9 mouse cellular contexts compared by ENCODE assay signal in the genomic region with DNA sequence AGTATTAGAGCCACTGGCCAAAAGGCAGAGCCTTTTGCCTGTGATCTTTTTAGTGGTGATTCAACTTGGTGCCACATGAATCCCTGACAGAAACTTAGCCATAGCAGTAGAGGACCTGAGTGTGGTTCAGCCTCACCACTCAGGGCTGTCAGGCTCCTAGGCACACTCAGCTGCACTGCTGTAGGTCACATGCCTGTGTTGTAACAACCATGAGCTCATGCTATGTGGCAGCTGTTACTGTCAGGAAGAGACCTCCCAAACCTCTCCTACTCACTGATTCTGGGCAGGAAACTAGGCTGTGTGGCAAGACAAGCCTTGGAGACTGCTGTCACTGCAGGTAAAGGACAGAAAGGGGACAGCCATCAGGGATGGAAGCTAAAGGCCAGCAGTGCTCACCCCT.
DNase-seq lines count a peak whose midpoint lies in the region; ATAC-seq and TF ChIP-seq lines count a peak whose summit lies in the region.
"Had no signal": no experiment of that assay in that cellular context is flagged by ENCODE, and none has a peak within 500 bp of the region (broad histone marks: within the 10 kb centered on the region; RNA-seq: fewer than 3 reads in every experiment).

No protein-coding gene starts in this region.

- H3K4me1 ChIP-seq in lung, adult 2 months (ENCODE audit: control insufficient read depth, insufficient read depth, low read length), result peaks cover 17% of the 10 kb centered on the region
- peaks cover 8% of the 10 kb centered on the region for H3K4me1 ChIP-seq in lung, embryonic 14.5 days (ENCODE audit: insufficient read depth)
- no peaks in the 10 kb centered on the region for H3K4me1 ChIP-seq in forebrain, embryonic 11.5 days (replicated peaks; ENCODE audit: control insufficient read depth, insufficient read depth, low read length)

- intact Hi-C loops in left cerebral cortex, postnatal 36 days (cut with DNase I), result no loop called here

- TF ChIP-seq POLR2A in lung, adult 2 months (IDR thresholded peaks at IDR 0.05; ENCODE audit: borderline replicate concordance, extremely low read depth, low read depth, low read length), result no peak

- no peak overlapping the region for H3K4me2 ChIP-seq in lung, embryonic 14.5 days
- no peak overlapping the region for H3K4me2 ChIP-seq in forebrain, embryonic 11.5 days (ENCODE audit: low read depth, low read length, severe bottlenecking)

- H3K27me3 ChIP-seq in lung, embryonic 14.5 days (ENCODE audit: insufficient read depth, low read length), result no peaks in the 10 kb centered on the region
- H3K27me3 ChIP-seq in forebrain, embryonic 11.5 days (ENCODE audit: control insufficient read depth, insufficient read depth, low read length), result no peaks in the 10 kb centered on the region

- H3K4me3 ChIP-seq in lung, adult 2 months (replicated peaks; ENCODE audit: extremely low read depth, low read depth, low read length), result no peak overlapping the region
- no peak overlapping the region for H3K4me3 ChIP-seq in lung, embryonic 14.5 days (ENCODE audit: low read depth, low read length)
- no peak overlapping the region for H3K4me3 ChIP-seq in forebrain, embryonic 11.5 days (ENCODE audit: low read depth, low read length)

- peak; percentile 64 to 67 for DNase-seq in lung, adult 18-20 months
- DNase-seq in lung, adult 2 months, result no peak
- peak; percentile 51 to 56 for DNase-seq in heart, adult 9 months (ENCODE audit: low spot score in 2 of 2)
- peak; percentile 31 for DNase-seq in lung, embryonic 14.5 days
- DNase-seq in forebrain, embryonic 11.5 days (ENCODE audit: low spot score), result no peak
- DNase-seq in thymus, postnatal 0 days (ENCODE audit: low spot score), result no peak
- no peak for DNase-seq in left cerebral cortex, postnatal 36 days (ENCODE audit: low spot score in 2 of 2)
- DNase-seq: left cerebral cortex, postnatal 4 days; spleen, adult 18-20 months had no signal

- ATAC-seq in lung, embryonic 14.5 days (ENCODE audit: insufficient read depth), result peak; percentile 67; the same call in 1 of the 2 replicates
- ATAC-seq in forebrain, embryonic 11.5 days (replicated peaks; ENCODE audit: low FRiP score), result no peak

- H3K9ac ChIP-seq in lung, embryonic 14.5 days, result no peak overlapping the region
- H3K9ac ChIP-seq in forebrain, embryonic 11.5 days (ENCODE audit: low read length), result no peak overlapping the region

- H3K9me3 ChIP-seq in lung, embryonic 14.5 days (ENCODE audit: low read depth, low read length), result no peaks in the 10 kb centered on the region
- no peaks in the 10 kb centered on the region for H3K9me3 ChIP-seq in forebrain, embryonic 11.5 days (ENCODE audit: control insufficient read depth, low read length)

- TF ChIP-seq CTCF in lung, adult 2 months (IDR thresholded peaks at IDR 0.05; ENCODE audit: insufficient read depth, low read length), result no peak
- TF ChIP-seq CTCF in lung, embryonic 14.5 days (IDR thresholded peaks at IDR 0.05; ENCODE audit: low read depth), result no peak

- 0 out of 2 replicates have a peak, but pooled peaks cover 3% of the 10 kb centered on the region for H3K36me3 ChIP-seq in lung, embryonic 14.5 days (ENCODE audit: insufficient read depth)
- no peaks in the 10 kb centered on the region for H3K36me3 ChIP-seq in forebrain, embryonic 11.5 days (ENCODE audit: control insufficient read depth, insufficient read depth, low read length)

- no peak overlapping the region for H3K27ac ChIP-seq in lung, embryonic 14.5 days (ENCODE audit: low read depth)
- H3K27ac ChIP-seq in forebrain, embryonic 11.5 days (ENCODE audit: low read depth, low read length), result no peak overlapping the region

Comparison
In these comparisons a context has a peak if more than half of its experiments do, and no peak if none do; other contexts are left out.
1. DNase-seq: peak in lung, adult 18-20 months (2 of 2), heart, adult 9 months (2 of 2) and lung, embryonic 14.5 days (single experiment); none in lung, adult 2 months (single experiment), forebrain, embryonic 11.5 days (single experiment), thymus, postnatal 0 days (single experiment) and left cerebral cortex, postnatal 36 days (0 of 2).